Mouse (Mus musculus): ENCODE data around the gene Mybpc1. TPM values are rescaled to one million over a fixed set of nuclear protein-coding genes. Genes with fewer than 3 reads are reported as not detected.

Gene Mybpc1
- 1 to 10 TPM; 1.6 to 3.6 TPM for total RNA-seq (2023)

GRCm38 (mm10) chr10:88604943-88605342 lies at the start of gene Mybpc1:
Mybpc1 (minus strand) TSS chr10:88605152.

GRCm38 (mm10) chr10:88503421-88504314 lies 101.3 kb downstream of the Mybpc1 start, which contains the start of gene Chpt1:
Chpt1 (minus strand) TSS chr10:88504073.

Other genes with a start within 250 kb of the Mybpc1 start
- gene Dram1, start 226.1 kb downstream of the Mybpc1 start, total RNA-seq (2023) = 10 to 100 TPM; 27.8 to 31.9 TPM
- gene Gnptab, start 226.0 kb downstream of the Mybpc1 start, total RNA-seq (2023) = 10 to 100 TPM; 50.3 to 57.6 TPM
- not detected for gene Sycp3, start 145.6 kb downstream of the Mybpc1 start, total RNA-seq (2023)
- 10 to 100 TPM; 11.1 to 15.6 TPM for gene Chpt1, start 101.1 kb downstream of the Mybpc1 start, total RNA-seq (2023)
- gene Spic, start 79.9 kb upstream of the Mybpc1 start, total RNA-seq (2023) = 100 to 1,000 TPM; 204 to 210 TPM
- 10 to 100 TPM; 64.6 to 65.0 TPM for gene Arl1, start 125.7 kb upstream of the Mybpc1 start, total RNA-seq (2023)
- 10 to 100 TPM; 17.3 to 24.5 TPM for gene Utp20, start 221.7 kb upstream of the Mybpc1 start, total RNA-seq (2023)